Mouse (Mus musculus) gastrocnemius, postnatal 14 days (tissue): ENCODE results near the gene Usp3. TPM values are rescaled to one million over a fixed set of nuclear protein-coding genes. Genes with fewer than 3 reads are reported as not detected.

ENCODE experiments used
- DNase-seq: peaks from one replicate; pipeline ENCODE4 v3.0.0; 2021; ENCODE audit warnings: mixed read lengths
- intact Hi-C: fragments of 180-260 bp; cut with DNase I; formaldehyde crosslinking; loops from one replicate; pipeline ENCODE4 v1.15.1; 2025; ENCODE audit warnings: low total_unique reads
- long read RNA-seq, 2 experiments: library from polyadenylated mRNA; stranded (forward); transcript quantifications; one replicate each; pipeline ENCODE4 v2.0.0; 2021
- total RNA-seq, 2 experiments: library from RNA; stranded (reverse); gene quantifications; 2 replicates each; pipeline ENCODE4 v1.2.3; 2021

Usp3 gene
- total RNA-seq: 10 to 100 TPM; 18.4 to 18.9 TPM
- long read RNA-seq, experiment 1, full-length matches to known transcripts: 11 of 12 reads
- long read RNA-seq, experiment 1, partial matches to known transcripts: 0 of 12 reads
- long read RNA-seq, experiment 1, other reads (novel, unspliced or antisense): 1 of 12 reads
- long read RNA-seq, experiment 2, full-length matches to known transcripts: 5 of 13 reads
- long read RNA-seq, experiment 2, partial matches to known transcripts: 2 of 13 reads
- long read RNA-seq, experiment 2, other reads (novel, unspliced or antisense): 6 of 13 reads

GRCm38 (mm10) chr9:66592708-66593612, at the start of gene Usp3:
Usp3 (minus strand) TSS chr9:66593142.
- intact Hi-C loops: no loop called here

GRCm38 (mm10) chr9:66640491-66640890, 47.5 kb upstream of the Usp3 start:
- DNase-seq: no peak

More at GRCm38 (mm10) chr9:66592708-66593612, at the start of gene Usp3:
- peak; percentile 97 for DNase-seq

GRCm38 (mm10) chr9:66639626-66640025, 46.7 kb upstream of the Usp3 start:
- DNase-seq: no peak
- intact Hi-C loops: loop anchor here (10.0 kb wide), 1 partner anchor 295 kb away; no protein-coding TSS in a partner anchor

More at GRCm38 (mm10) chr9:66640491-66640890, 47.5 kb upstream of the Usp3 start:
- intact Hi-C loops: loop anchor here (10.0 kb wide), 1 partner anchor 294 kb away; no protein-coding TSS in a partner anchor

- no peak for DNase-seq
- intact Hi-C loops: no loop called here
Measured at GRCm38 (mm10) chr9:66632441-66632840, 39.5 kb upstream of the Usp3 start.

- no peak for DNase-seq
- intact Hi-C loops: no loop called here
Measured at GRCm38 (mm10) chr9:66630931-66631330, 38.0 kb upstream of the Usp3 start.

GRCm38 (mm10) chr9:66626661-66627060, 33.7 kb upstream of the Usp3 start:
- intact Hi-C loops: no loop called here
- DNase-seq: no peak

GRCm38 (mm10) chr9:66625974-66626530, 33.1 kb upstream of the Usp3 start:
- no peak for DNase-seq
- intact Hi-C loops: no loop called here

GRCm38 (mm10) chr9:66624873-66625272, 31.9 kb upstream of the Usp3 start:
- DNase-seq: no peak
- intact Hi-C loops: no loop called here

GRCm38 (mm10) chr9:66623627-66624026, 30.7 kb upstream of the Usp3 start:
- DNase-seq: no peak
- intact Hi-C loops: no loop called here

- DNase-seq: peak; percentile 84
- intact Hi-C loops: no loop called here
Measured at GRCm38 (mm10) chr9:66620581-66620981, 27.6 kb upstream of the Usp3 start.

- no peak for DNase-seq
- intact Hi-C loops: no loop called here
Measured at GRCm38 (mm10) chr9:66620055-66620454, 27.1 kb upstream of the Usp3 start.

- intact Hi-C loops: no loop called here
- DNase-seq: no peak
Measured at GRCm38 (mm10) chr9:66617812-66618211, 24.9 kb upstream of the Usp3 start.

GRCm38 (mm10) chr9:66616858-66617257, 23.9 kb upstream of the Usp3 start:
- no peak for DNase-seq
- intact Hi-C loops: no loop called here

- DNase-seq: no peak
- intact Hi-C loops: no loop called here
Measured at GRCm38 (mm10) chr9:66615141-66615540, 22.2 kb upstream of the Usp3 start.

GRCm38 (mm10) chr9:66614547-66614946, 21.6 kb upstream of the Usp3 start:
- intact Hi-C loops: no loop called here
- no peak for DNase-seq

- intact Hi-C loops: no loop called here
Measured at GRCm38 (mm10) chr9:66613667-66614066, 20.7 kb upstream of the Usp3 start.

GRCm38 (mm10) chr9:66611478-66612093, 18.6 kb upstream of the Usp3 start:
- DNase-seq: peak; percentile 95
- intact Hi-C loops: no loop called here

More at GRCm38 (mm10) chr9:66613667-66614066, 20.7 kb upstream of the Usp3 start:
- no peak for DNase-seq

- DNase-seq: no peak
Measured at GRCm38 (mm10) chr9:66608817-66609345, 15.9 kb upstream of the Usp3 start.

GRCm38 (mm10) chr9:66606851-66607250, 13.9 kb upstream of the Usp3 start:
- intact Hi-C loops: no loop called here
- DNase-seq: no peak

More at GRCm38 (mm10) chr9:66608817-66609345, 15.9 kb upstream of the Usp3 start:
- intact Hi-C loops: no loop called here
